Mouse (Mus musculus) layer of hippocampus, adult 2 months (tissue): ENCODE measurements around the gene Bmp5. TPM values are rescaled to one million over a fixed set of nuclear protein-coding genes. Genes with fewer than 3 reads are reported as not detected.

Experiments used
- DNase-seq, 2 experiments: peaks; one replicate each; pipeline ENCODE4 v3.0.0; 2022; ENCODE audit warnings: low spot score in 2 of 2
- H3K27ac ChIP-seq: fragments of 200-600 bp; 2 replicates; pipeline ENCODE4 v1.8.1; 2022
- H3K4me3 ChIP-seq: fragments of 200-600 bp; 2 replicates; pipeline ENCODE4 v1.8.1; 2022; ENCODE audit warnings: mild to moderate bottlenecking
- CTCF ChIP-seq: fragments of 200-600 bp; conservative IDR thresholded peaks from 2 replicates; pipeline ENCODE4 v1.8.1; 2022; ENCODE audit warnings: antibody characterized with exemption, mild to moderate bottlenecking, moderate library complexity
- microRNA-seq, 2 experiments: library from miRNA; unstranded; fragments of <30 nt; microRNA quantifications; one replicate each; pipeline ENCODE4 v1.2.0; 2021
- total RNA-seq, 2 experiments: library from RNA; stranded (reverse); gene quantifications; 2 replicates each; pipeline ENCODE4 v1.2.3; 2021

The Bmp5 gene
- total RNA-seq, 2 experiments from 2014 or later: 0.81 to 1.2 TPM

DNA sequence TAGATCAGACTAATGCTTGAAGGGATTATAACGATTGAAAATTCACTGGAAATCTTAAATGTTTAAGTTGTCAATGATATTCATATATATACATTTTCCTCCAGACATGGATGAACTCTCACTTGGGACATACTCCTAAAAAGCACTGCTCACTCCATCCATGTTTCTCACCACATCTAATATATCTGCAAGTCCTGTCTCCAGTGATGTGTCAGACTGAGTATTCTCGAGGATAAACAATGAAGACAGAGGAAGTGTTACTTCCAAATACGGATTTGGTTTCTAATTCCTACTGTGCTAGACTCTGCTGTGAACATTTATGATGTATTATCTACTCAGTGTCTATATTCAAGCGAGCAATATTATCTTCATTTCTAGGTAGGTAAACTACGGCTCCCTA is 152.9 kb downstream of the Bmp5 start:
- DNase-seq: no peak
- no peak for TF ChIP-seq CTCF
- Histone ChIP-seq H3K4me3 (no peak overlapping the region), H3K27ac (no peak overlapping the region)

DNA sequence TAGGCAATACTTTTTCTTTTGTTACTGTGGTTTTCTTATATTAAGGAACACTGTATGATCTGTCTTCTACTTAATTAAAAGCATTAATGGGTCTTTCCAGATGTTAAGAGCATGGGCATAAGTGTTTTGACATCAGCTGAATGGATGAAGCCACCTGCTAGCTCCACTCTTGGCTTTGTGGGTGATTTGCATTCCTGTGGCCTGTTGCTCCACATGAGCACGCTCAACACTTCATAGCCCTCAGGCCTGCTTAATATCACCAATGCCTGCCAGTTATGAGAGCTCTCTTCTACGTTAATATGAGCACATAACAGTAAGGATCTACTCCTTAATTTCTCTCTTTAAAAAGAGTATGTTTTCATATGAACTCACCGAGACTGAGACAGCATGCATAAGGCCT is 169.5 kb downstream of the Bmp5 start:
- no peak for TF ChIP-seq CTCF
- no peak overlapping the region for H3K27ac ChIP-seq
- DNase-seq: no peak
- H3K4me3 ChIP-seq: no peak overlapping the region

Small RNAs within 50 kb of the gene (microRNA-seq; reads per million reads assigned to microRNA genes)
- gene Gm44355: 0 reads per million in 2 experiments

Other genes starting within 250 kb of the Bmp5 start
- gene Tmod3, start 215.7 kb upstream of the Bmp5 start, total RNA-seq: 10 to 100 TPM; 37.6 to 40.5 TPM
- 100 to 1,000 TPM; 376 to 380 TPM for gene Tmod2, start 164.0 kb upstream of the Bmp5 start, total RNA-seq
- 10 to 100 TPM; 56.6 to 60.3 TPM for gene Lysmd2, start 149.6 kb upstream of the Bmp5 start, total RNA-seq
- 100 to 1,000 TPM; 270 to 283 TPM for gene Scg3, start 91.3 kb upstream of the Bmp5 start, total RNA-seq
- 10 to 100 TPM; 11.6 to 15.3 TPM for gene Hmgcll1, start 239.5 kb downstream of the Bmp5 start, total RNA-seq